Mouse (Mus musculus): ENCODE data around the gene Rmi2. TPM values are rescaled to one million over a fixed set of nuclear protein-coding genes. Genes with fewer than 3 reads are reported as not detected.
"Not testable (repeated sequence)": the region's sequence is repeated elsewhere in the genome, so short reads cannot be mapped to it uniquely, and the experiment has no call there.

Rmi2 gene
- total RNA-seq (2021): 1 to 10 TPM; 1.2 to 1.9 TPM
- long read RNA-seq, experiment 1: 0 reads
- long read RNA-seq, experiment 2, partial matches to known transcripts: 0 of 1 reads
- long read RNA-seq, experiment 2, other reads (novel, unspliced or antisense): 0 of 1 reads

GRCm38 (mm10) chr16:10834911-10835587 is at the start of gene Rmi2:
TSS of gene Rmi2 (plus strand) at chr16:10835059.
- DNase-seq: peak; percentile 94
- H3K4me3 ChIP-seq: peak within 1 kb of the TSS; percentile 91
- H3K27ac ChIP-seq: peak within 1 kb of the TSS; percentile 79
- TF ChIP-seq CTCF (IDR thresholded peaks at IDR 0.05): no peak; the same call in 1 of the 2 replicates
- intact Hi-C loops (cut with DNase I): no loop called here

GRCm38 (mm10) chr16:10785371-10786231 is 49.3 kb upstream of the Rmi2 start, which contains the start of gene Socs1:
TSS of gene Socs1 (minus strand) at chr16:10785536.
- Histone ChIP-seq H3K27ac (peak within 1 kb of the TSS; percentile 94), H3K4me3 (peak within 1 kb of the TSS; percentile 84)
- intact Hi-C loops (cut with DNase I): loop anchor here (1.0 to 2.0 kb wide), 3 partner anchors 59 to 215 kb away; no protein-coding TSS in a partner anchor
- DNase-seq: peak; percentile 92
- no peak; the same call in none of the 2 replicates for TF ChIP-seq CTCF (IDR thresholded peaks at IDR 0.05)

- peak; percentile 92 for TF ChIP-seq CTCF (IDR thresholded peaks at IDR 0.05)
- Histone ChIP-seq H3K27ac (peak overlapping the region; percentile 94), H3K4me3 (peak overlapping the region; percentile 84)
- peak; percentile 85 for DNase-seq
- intact Hi-C loops (cut with DNase I): loop anchor here (2.0 kb wide), 1 partner anchor 59 kb away; no protein-coding TSS in a partner anchor
Measured at GRCm38 (mm10) chr16:10786288-10786687, 48.6 kb upstream of the Rmi2 start.

- peak; percentile 78 for DNase-seq
- peak overlapping the region; percentile 84 for H3K4me3 ChIP-seq
- no peak for TF ChIP-seq CTCF (IDR thresholded peaks at IDR 0.05)
- H3K27ac ChIP-seq: peak overlapping the region; percentile 94
- intact Hi-C loops (cut with DNase I): loop anchor here (2.0 kb wide), 1 partner anchor 58 kb away; no protein-coding TSS in a partner anchor
Measured at GRCm38 (mm10) chr16:10786782-10787547, 47.9 kb upstream of the Rmi2 start.

GRCm38 (mm10) chr16:10787548-10788058 is 47.3 kb upstream of the Rmi2 start:
- DNase-seq: no peak
- no peak for TF ChIP-seq CTCF (IDR thresholded peaks at IDR 0.05)
- H3K4me3 ChIP-seq: no peak overlapping the region
- intact Hi-C loops (cut with DNase I): loop anchor here (2.0 kb wide), 1 partner anchor 57 kb away; no protein-coding TSS in a partner anchor
- H3K27ac ChIP-seq: peak overlapping the region; percentile 94; the same call in 1 of the 2 replicates

- DNase-seq: no peak
- H3K27ac ChIP-seq: peak within 1 kb of the TSS; percentile 94; the same call in 1 of the 2 replicates
- no peak for TF ChIP-seq CTCF (IDR thresholded peaks at IDR 0.05)
- no peak within 1 kb of the TSS for H3K4me3 ChIP-seq
- intact Hi-C loops (cut with DNase I): no loop called here
Measured at GRCm38 (mm10) chr16:10788271-10788670, 46.6 kb upstream of the Rmi2 start, which contains the start of gene Tnp2. TSS of gene Tnp2 (minus strand) at chr16:10788660.

- DNase-seq: no peak
Measured at GRCm38 (mm10) chr16:10788866-10789265, 46.0 kb upstream of the Rmi2 start.

GRCm38 (mm10) chr16:10790702-10791101 is 44.2 kb upstream of the Rmi2 start, which contains the start of gene Prm3:
TSS of gene Prm3 (minus strand) at chr16:10790914.
- intact Hi-C loops (cut with DNase I): no loop called here
- Histone ChIP-seq H3K27ac (no peak within 1 kb of the TSS), H3K4me3 (no peak within 1 kb of the TSS)
- TF ChIP-seq CTCF (IDR thresholded peaks at IDR 0.05): no peak
- DNase-seq: no peak

More at GRCm38 (mm10) chr16:10788866-10789265, 46.0 kb upstream of the Rmi2 start:
- no peak overlapping the region for H3K4me3 ChIP-seq
- intact Hi-C loops (cut with DNase I): no loop called here
- no peak for TF ChIP-seq CTCF (IDR thresholded peaks at IDR 0.05)
- no peak overlapping the region for H3K27ac ChIP-seq

GRCm38 (mm10) chr16:10796034-10796433 is 38.8 kb upstream of the Rmi2 start, which contains the start of gene Prm2:
TSS of gene Prm2 (minus strand) at chr16:10796134.
- H3K27ac ChIP-seq: no peak within 1 kb of the TSS
- no peak within 1 kb of the TSS for H3K4me3 ChIP-seq
- no peak for DNase-seq
- TF ChIP-seq CTCF (IDR thresholded peaks at IDR 0.05): no peak
- intact Hi-C loops (cut with DNase I): no loop called here

GRCm38 (mm10) chr16:10802420-10802819 is 32.4 kb upstream of the Rmi2 start:
- H3K4me3 ChIP-seq; intact Hi-C loops (cut with DNase I); DNase-seq; H3K27ac ChIP-seq: not testable (repeated sequence)

GRCm38 (mm10) chr16:10805789-10806527 is 28.9 kb upstream of the Rmi2 start, which contains the start of gene Prm1:
TSS of gene Prm1 (minus strand) at chr16:10805839.
- TF ChIP-seq CTCF (IDR thresholded peaks at IDR 0.05): no peak
- intact Hi-C loops (cut with DNase I): no loop called here
- Histone ChIP-seq H3K27ac (no peak within 1 kb of the TSS), H3K4me3 (no peak within 1 kb of the TSS)
- no peak for DNase-seq
